Mouse (Mus musculus): ENCODE results near the gene Rab11fip2.

The Rab11fip2 gene

DNA sequence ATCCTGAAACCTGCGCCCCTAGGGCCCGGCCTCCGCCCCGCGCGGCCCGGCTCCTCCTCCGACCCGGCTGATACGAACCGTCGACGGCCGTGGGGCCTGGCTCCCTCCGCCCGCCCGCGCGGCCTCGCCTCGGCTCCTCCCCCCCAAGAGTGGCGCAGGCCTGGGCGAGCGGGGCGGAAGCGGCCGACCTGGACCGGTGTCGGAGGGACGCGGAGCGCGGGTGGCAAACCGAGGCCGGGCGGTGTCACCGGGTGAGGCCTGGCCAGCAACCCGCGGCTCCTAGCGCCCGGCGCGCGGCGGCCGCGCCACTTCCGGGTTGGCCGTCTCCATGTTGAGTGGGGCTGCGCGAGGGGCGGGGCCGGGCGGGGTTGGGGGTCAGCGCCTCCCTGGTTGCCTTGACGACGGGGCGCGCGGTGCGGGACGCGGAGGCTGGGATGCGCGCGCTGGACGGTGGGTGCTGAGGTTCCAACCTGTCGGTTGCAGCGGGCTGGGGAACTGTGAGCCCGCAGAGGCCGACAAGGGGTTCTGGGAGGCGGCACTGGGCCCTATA, at the start of gene Rab11fip2:
Gene Rab11fip2 (minus strand): TSS at position 333 of the 550 bp plus-strand sequence.
- peak; percentile 80 to 86 for DNase-seq (ENCODE audit: low spot score in 2 of 2)

DNA sequence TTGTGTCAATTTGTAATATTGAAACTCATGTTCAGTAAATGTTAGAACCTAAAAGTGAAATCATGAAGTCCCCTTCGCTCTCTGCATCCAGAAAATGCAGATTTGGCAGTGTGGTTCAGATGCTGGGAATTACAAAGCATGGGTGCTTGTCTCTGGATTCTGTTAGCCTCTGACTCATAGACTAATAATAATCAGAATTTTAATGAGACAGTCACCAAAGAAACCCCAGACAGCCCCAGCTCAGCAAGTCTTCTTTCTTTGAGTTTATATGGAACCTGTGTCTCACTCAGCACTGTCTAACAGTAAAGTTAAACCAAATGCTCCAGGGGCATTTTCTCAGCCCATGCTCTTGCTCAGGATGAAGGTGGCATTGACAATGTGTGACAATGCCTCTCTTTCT, 38.1 kb upstream of the Rab11fip2 start:
- no peak for DNase-seq (ENCODE audit: low spot score in 2 of 2)

DNA sequence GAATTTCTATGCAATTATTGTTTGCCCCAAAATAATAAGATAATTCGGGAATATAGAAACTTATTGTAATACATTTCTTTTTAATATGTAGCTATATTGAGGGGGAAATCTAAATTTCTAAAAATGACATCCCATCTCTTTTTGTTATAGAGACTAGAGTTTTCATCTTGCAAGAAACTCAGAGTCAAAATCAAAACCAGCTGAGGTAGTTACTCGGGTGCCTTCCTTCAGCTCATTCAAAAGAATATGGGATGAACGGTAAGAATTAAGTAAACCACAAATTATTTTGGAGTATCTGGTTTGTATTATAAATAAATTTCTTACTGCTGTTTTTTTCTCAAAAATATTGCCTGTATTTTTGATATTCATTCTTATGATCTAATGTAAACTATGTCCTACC, 11.5 kb upstream of the Rab11fip2 start:
- DNase-seq (ENCODE audit: low spot score in 2 of 2), result no peak

DNA sequence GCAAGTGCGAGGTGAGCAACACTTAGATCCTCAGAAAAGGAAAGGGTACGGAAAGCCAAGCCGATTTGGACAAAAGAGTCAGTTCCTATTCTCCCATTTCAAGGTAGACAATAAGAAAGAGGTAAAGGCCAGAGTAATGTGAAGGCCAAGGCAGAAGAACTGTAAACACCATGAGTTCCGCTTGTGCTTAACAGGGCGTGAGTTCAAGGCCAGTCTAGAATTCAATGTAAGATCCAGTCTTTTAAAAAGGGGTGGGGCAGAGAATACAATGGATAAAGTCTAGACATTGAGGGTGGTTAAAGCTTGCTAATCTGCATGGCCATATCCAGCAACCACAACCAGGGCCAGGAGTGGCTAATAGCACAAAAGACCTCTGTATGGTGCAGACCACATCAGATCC, 6.3 kb upstream of the Rab11fip2 start:
- DNase-seq (ENCODE audit: low spot score in 2 of 2), result no peak

DNA sequence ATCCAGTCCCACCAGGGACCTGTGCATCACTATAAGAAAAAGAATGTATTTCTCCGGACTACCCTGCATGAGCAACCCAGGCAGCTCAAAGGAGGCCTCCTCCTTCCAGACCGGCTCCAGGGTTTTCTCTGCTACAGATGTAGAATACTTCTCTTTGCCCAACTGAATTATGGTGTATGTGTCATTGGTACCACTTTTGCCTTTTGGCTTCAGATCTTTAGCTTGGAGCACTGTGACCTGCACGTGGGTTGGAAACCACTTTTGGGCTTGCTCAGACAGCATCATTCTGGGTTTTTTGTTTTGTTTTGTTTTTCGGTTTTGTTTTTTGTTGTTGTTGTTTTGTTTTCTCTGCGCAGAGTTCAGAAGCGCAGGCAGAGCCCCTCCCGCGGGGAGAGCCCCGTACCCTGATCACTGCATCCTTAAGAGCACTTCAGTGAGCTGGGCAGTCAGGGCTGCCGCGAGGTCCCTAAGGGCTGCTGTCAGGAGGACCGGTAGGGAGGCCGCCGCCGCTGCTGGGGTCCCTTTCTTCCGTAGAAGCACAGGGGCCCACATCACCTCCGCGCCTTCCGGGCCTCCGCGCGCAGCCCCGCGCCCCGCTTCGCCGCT, 635 bp downstream of the Rab11fip2 start:
- peak; percentile 21 to 25 for DNase-seq (ENCODE audit: low spot score in 2 of 2)

DNA sequence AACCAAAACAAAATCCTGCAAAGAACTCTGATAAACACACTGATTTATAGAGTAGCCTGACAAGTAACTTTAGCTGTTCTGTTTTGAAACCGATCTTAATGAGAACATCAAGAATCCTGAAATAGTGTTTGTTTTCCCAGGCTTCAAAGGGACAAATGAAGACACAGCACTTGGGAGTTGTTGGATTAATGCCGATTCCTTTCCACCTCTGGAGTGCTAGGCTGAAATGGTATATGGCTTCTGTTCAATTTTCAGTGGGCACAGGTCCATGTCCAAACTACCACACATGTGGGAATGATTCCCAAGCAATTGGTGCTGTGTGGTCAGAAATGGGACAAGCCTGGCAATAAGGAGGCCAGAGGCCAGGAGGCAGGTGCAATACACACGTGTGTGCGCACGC, 3.7 kb downstream of the Rab11fip2 start:
- no peak for DNase-seq (ENCODE audit: low spot score in 2 of 2)

DNA sequence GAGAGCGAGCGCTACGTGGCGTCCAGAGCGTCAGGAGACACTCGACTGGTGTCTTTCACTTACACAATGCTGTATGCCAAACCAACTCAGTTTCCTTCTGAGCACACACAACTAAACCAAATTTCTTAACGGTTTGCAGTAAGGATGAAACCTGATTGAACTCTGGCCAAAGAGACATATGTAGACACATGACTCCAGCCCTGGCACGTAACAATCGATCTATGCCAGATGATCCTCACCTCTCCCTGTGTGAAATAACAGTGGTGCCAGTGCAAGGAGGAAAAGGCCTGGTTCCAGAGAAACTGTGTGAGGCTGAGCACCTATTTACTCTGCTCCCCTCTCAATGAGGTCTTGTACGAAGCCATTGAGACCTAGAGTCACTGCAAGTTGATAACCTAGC, 11.4 kb downstream of the Rab11fip2 start:
- no peak for DNase-seq (ENCODE audit: low spot score in 2 of 2)

DNA sequence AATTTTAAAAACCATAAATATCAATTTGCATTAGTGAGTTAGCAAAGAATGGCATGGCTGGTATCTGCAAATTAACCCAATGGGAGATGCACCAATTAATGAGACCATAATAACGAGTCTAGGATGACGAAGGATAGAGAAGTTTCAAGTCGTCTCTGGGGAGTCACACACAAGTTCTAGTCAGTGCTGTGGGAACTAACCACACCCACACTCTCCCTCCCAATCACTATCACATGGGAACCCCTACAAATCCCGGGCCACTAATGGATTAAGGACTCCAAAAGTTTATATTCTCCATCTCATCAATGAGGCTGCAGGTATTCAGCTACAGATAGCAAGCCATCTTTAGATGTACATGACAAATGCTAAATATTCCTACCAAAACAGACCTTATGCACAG, 14.8 kb downstream of the Rab11fip2 start:
- no peak for DNase-seq (ENCODE audit: low spot score in 2 of 2)

DNA sequence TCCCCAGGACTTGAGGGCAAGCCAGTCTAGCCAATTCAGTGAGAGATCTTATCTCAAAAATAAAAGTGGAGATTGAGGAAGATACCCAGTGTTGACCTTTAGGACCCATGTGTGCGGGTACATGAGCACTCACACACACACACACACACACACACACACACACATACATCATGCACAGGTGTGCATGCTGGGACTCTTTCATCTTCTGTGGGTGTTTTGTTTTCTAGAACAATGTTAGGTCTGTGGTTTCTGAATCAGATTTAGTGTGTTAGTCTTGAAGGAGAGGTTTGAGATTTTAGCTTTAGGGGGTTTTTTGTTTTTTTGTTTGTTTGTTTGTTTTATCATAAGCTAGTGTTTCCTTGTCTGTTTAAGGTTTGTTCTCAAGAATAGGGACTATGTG, 17.3 kb downstream of the Rab11fip2 start:
- no peak for DNase-seq (ENCODE audit: low spot score in 2 of 2)

DNA sequence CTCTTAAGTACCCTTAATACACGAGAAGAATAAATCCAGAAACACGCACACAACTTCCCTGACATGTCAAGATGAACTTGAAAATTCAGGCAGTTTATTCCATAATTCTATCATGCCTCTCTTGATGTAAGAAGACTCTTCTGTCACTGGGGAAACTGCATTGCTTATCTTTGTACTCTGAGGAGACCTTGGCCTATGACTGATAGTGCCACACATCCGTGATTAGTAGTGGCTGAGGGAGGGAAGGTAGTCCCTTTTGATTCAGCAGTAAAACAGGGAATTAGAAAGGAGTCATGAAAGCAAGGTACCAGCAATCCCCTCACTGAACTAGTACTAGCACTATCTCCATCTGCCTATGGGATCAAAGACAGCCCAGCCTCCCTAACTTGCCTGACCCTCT, 22.6 kb downstream of the Rab11fip2 start:
- no peak for DNase-seq (ENCODE audit: low spot score in 2 of 2)

DNA sequence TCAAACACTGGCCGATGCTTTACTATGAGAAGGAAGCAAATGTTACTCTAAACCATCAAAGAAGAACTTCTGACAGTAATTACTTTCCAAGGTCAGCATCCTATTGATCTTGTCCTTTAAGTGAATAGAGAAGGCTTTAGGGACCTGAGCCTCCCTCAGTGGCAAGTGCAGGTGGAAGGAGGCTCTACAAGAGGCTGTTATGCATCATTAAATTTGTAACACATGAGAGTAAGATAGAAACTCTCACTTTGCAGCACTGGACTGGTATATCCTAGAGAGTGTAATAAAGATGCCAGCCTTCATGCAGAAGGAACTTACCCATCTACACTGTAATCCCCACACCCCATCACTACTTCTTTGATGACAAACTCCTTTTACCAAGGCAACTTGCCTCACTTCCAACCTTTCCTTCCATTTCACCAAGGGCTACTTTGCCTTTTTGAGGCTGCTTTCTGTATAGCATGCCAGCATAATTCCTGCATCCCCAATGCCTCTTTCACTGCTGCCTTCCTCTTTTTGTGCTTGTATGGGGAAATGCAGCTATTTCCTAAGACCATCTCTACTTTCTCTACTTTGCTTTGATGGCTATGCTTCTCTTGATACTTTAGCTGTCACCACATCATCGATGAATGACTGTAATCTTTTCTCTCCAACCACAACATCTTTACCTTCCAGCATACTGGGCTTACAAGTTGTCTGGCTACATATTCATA, 25.4 kb downstream of the Rab11fip2 start:
- no peak for DNase-seq (ENCODE audit: low spot score in 2 of 2)

DNA sequence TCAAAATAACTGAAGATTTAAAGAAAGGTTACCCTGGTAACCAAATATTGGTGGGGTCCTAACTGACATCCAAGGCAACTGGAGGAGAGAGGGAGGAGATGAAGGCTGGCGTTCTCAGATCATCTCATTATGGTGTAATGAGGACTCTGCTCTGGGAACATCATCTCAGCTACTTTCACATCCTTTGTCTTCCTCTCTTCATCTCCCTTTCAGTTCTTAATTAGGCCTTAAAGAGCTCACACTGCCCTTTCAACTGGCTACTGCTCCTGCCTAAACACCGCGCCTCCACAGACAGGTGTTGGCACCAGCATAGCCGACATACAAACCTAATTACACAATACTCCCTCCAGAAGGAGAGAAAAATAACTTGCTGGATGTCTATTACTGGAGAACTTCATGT, 31.9 kb downstream of the Rab11fip2 start:
- no peak for DNase-seq (ENCODE audit: low spot score in 2 of 2)

DNA sequence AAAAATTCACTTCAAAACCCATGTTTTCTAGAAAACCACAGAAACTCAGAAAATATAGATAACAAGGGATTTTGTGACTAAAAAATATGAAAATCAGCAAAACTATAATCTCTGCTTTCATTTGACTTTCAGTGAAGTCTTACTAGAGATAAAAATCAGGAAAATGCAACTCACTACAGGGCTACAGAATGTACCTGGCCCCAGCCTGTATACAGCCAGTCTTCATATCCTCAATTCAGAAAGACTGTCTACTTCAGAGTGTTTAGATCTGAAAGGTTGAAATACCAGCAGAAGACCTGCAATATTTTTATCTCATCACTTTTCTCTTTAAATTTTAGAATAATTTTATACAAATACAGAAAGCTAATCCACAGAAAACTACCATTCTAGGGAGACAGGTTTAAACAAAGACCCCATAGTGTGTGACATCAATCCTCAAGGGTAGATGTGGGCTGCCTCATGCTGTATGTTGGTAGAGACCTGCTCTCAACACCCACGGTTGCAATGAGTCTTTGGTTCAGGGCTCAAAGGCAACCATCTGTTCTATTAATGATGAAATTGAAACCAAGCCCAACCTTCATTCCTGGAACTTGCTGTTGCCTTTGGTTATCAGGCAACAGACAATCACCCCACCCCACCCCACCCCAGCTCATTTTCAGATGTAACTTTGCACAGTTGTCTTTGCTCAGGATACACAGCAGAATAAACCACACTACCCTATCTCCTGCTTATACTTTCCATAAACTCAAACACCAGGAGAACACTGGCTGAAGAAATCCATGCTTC, 38.0 kb downstream of the Rab11fip2 start:
- no peak for DNase-seq (ENCODE audit: low spot score in 2 of 2)

DNA sequence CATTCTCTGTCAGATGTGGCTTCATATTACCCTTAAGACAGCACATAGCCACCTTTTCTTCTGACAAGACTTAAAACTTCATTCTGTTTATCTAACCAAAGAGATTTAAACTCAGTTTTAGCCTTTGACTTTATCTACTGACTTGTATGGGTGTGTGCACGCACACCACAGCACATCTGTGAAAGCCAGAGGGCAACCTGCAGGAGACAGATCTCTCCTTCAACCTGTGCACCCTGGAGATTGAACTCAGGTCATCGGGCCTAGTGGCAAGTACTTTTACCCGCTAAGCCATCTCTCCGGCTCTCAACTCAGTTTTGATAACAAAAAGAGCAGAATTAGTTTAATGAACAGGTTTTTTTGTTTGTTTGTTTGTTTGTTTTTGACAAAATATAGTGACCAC, 43.5 kb downstream of the Rab11fip2 start:
- no peak for DNase-seq (ENCODE audit: low spot score in 2 of 2)

DNA sequence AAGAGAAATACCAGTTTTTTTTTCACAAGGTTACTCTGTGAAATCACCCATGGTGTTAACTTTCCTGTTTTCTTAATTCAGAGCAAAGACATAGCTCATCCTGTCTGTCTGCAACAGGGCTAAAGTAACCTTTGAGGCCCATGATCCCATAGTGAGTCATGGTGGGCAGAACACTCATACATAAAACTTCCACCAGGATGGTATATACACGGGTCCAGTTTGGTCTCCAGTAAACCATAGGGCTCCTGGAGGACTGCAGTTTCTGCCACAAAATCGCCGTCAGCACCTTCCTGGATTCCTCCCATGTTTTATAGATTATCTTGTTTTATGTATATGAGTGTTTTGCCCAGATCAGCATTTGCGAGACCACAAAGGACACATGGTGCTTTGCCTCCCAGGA, 45.2 kb downstream of the Rab11fip2 start:
- DNase-seq (ENCODE audit: low spot score in 2 of 2), result no peak

DNA sequence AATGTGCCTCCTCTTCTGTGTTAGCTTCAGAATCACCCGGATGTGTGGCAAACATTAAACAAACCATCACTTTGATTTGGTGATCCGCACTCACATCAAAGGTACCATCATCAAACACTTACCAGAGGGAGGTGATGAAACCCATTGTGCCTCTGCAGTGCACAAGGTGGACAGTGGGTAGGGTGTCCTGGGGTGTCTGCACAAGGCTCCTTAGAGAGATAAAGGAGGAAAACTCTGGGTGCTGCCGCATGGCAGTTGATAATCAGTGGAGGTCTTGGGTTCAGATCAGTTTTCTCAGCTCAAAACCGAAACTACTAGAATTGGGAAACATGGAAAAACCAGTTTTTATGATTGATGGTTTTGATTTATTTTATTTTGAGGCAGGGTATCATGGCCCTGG, 54.1 kb downstream of the Rab11fip2 start:
- DNase-seq (ENCODE audit: low spot score in 2 of 2), result no peak

DNA sequence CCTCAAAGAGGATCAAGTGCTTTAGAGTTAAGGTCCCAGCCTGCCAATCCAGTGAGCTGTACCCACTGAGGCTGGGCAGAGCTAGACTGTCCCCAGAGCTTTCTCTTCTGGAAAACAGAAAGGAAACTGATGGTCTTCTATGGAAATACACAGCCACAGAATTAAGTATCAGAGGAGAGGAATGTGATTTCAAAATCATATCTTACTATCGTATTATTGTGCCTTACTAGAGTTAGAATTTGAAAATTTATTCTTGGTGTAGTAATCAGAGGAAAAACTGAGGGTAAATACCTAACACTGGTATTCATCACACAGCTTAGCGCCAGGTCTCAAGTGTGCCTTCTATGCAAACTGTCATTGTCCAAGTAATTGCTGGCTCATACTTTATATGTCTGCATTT, 54.6 kb downstream of the Rab11fip2 start:
- no peak for DNase-seq (ENCODE audit: low spot score in 2 of 2)

DNA sequence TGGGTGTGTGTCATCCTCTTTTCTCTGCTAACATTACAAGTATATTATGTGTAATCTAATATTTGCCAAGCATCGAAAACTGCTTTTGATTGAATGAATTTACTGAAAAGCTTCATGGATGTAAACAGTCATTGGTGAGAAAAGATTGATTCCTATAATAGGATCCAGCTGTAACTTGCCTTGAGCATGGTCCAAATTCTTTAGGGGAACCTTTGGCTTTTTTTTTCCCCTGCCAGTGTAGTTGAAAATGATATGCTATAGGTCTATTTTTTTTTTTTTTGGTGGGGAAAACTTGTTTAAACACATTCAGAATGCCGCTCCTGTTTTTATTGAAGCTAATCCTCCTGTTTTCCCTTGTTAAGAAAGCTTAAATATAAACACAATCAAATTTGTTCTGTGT, 55.6 kb downstream of the Rab11fip2 start:
- DNase-seq (ENCODE audit: low spot score in 2 of 2), result no peak

DNA sequence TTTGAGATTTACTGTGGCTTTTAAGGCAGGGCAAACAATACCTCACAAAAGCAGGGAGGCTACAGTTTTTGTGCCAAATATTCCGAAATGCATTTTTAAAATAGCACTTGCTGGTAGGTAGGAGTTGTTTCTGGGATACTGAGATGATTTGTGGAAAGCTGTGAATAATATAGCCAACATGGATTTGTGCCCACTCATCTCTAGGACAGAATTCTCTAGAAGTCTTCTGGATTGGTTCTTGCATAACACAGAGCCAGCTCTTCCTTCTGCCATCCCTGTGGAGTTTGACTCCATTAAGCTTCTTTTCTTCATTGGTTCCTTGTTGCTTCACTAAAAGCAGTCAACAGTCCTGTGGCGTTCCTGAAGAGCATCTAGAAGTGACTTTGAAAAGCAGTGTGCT, 58.2 kb downstream of the Rab11fip2 start:
- peak in 1 of 2 experiments; percentile 41 for DNase-seq (ENCODE audit: low spot score in 2 of 2)

DNA sequence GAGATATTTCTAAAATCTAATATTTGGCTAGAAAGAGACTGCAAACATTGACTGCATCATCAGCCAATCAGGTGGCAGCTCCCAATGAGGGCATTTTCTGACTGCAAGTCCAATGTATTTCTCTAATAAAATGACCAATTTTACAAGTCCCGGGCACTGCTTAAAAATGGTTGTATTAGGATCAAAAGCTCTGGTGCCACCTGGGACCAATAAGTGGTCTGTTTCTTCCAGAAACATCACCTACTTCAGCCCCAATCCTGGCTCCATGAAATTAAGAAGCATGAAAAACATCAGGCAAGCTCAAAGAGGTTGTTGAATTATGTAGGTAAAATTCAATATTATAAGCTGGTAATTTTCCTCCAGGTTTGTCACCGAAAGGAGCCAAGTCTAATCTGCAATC, 66.2 kb downstream of the Rab11fip2 start:
- DNase-seq (ENCODE audit: low spot score in 2 of 2), result no peak

DNA sequence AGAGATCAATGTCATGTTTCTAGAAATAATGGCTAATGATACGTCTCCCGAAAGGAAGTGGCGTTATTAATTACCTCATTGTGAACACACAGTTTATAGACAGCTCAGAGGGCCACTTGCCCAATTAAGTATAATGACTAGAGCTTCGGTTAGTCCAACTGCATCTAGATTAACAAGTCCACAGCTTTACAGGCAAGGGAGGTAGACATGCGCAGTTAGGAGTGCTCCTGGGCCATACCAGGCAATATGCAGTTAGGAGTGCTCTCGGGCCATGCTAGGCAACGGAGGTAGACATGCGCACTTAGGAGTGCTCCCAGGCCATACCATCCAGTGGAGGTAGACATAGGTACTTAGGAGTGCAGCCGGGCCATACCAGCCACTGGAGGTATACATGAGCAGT, 76.8 kb downstream of the Rab11fip2 start:
- no peak for DNase-seq (ENCODE audit: low spot score in 2 of 2)

DNA sequence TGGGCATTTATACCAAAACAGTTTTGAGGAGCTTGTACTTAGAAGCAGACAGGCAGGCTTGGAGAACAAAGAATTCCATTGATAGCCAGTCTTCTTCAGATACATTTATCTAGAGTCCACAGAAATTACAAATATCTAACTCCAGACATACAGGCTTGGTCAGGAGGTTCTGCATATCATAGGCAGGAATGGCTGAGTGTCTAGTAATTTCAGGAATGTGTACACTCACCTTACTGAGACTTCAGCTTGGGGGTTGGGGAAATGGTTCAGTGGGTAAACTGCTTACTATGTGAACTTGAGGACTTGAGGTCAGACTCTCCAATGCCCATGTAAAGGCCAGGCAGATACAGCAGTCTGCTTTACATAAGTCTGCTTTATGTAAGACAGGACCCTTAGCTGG, 81.0 kb downstream of the Rab11fip2 start:
- no peak for DNase-seq (ENCODE audit: low spot score in 2 of 2)

DNA sequence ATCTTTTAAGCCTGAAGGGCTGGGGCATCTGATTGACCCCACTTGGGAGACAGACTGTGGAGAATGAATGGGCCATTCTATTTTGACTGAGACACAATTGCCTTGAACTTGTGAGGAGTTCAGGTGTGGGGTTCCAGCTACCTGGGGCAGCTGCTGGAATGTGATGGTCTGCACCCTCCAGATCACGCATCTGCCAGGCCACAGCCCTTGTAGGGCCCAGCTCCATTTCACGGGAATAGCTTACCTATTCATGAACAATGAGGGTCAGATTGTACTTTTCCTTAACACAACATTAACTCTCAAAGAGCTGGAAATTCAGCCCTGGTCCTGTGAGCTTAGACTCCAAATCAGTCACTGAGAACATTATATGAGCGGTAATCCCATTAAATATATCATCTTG, 82.7 kb downstream of the Rab11fip2 start:
- no peak for DNase-seq (ENCODE audit: low spot score in 2 of 2)

Data from frontal cortex, postnatal 36 days (tissue).